Mouse (Mus musculus) mouse trophoblast stem cell (cell line): ENCODE results near the gene Ak3.

Experiments
- in situ Hi-C, 2 experiments: fragments of 300-500 bp; cut with MseI, MboI; formaldehyde crosslinking; loops; 2 replicates in 1 of 2; 3 replicates in 1 of 2; pipeline ENCODE4 v1.15.1; 2025

Ak3 gene

DNA sequence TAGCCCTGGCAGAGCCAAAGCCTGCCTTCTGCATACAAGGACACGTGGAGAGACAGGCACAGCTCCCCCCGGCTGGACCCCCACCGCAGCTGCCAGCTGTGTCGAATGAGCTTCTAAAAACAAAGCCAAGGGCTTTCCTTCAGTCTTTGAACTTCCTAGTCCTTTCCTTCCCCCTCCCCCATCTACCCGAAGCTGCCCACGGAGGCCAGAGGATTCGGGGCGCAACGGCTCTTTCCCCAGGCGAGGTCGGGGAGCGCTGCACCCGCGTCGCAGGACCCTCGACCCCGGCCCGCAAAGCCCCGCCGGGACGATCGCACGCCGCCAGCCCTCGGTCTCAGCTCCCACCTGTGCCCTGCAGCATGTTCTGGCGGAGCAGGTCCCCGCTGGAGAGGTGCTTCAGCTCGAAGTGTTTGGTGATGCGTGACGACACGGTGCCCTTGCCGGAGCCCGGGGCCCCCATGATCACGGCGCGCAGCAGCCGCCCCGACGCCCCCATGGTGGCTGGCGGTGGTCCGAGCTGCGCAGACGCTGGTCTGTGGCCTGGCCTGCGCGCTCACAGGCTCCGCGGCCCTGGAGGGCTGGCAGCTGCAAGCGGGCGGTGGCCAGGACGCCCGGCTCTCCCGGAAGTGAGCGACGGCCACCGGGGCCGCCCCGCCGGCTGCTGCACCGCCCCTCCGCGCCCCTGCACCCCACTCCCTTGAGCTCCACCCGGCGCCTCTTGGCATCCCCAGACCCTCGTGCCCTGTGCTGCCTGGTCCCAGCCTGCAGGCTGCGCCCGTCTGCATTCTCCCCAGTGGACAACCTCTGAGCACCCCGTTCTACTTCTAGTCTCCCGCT, at the start of gene Ak3:
Gene Ak3, minus strand, starts transcription at position 628 of the 837 bp plus-strand sequence.
- in situ Hi-C loops: no loop called here

DNA sequence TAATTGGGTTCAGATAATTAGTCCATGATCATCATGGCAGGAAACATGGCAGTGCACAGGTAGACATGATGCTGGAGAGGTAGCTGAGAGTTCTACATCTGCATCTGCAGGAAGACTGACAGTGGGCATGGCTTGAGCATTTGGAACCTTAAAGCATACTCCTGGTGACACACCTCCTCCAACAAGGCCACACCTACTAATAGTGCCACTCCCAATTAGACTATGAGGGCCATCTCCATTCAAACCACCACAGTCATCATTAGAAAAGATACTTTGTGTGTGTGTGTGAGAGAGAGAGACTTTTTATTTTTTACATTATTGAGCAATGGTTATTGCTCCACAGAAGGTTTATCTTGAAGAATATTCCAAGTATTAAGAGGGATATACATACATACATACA, 44.4 kb upstream of the Ak3 start:
- in situ Hi-C loops: no loop called here

DNA sequence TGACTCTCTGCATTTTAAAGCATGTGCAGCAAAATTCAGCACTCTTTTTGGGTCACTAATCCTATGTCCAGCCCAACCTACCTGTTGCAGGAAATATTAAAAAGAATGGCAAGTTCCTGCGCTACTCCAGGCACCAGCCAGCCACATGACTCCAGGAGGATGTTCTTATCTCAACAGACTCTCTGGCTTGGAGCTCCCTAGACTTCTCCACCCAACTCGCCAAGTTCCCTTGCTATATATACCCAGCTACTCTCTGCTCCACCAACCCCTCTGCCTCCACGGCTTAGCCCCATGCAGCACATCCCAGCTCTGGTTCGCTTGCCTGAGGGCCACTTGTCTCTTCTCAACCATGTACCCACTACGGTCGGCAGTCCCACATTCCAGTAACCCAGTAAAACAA, 40.9 kb upstream of the Ak3 start:
- in situ Hi-C loops: no loop called here

DNA sequence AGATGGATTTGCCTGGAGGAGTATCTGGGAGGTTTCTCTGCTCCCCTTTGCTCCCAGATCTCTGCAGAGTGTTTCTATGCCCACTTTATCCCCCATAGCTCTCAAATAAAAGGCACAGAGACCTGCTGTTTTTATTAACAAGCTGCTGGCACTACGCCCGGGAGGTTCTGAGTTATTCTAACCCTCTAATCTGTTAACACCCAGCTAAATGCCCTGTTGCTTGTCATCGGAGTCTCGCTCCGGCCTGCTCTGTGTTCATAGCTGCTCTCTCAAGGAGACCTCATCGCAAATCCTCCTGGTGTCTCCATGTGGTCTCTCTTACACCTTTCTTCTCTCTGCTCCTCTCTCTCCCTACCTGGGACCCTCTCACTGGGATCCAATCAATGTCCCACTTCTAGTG, 27.0 kb upstream of the Ak3 start:
- in situ Hi-C loops: no loop called here

DNA sequence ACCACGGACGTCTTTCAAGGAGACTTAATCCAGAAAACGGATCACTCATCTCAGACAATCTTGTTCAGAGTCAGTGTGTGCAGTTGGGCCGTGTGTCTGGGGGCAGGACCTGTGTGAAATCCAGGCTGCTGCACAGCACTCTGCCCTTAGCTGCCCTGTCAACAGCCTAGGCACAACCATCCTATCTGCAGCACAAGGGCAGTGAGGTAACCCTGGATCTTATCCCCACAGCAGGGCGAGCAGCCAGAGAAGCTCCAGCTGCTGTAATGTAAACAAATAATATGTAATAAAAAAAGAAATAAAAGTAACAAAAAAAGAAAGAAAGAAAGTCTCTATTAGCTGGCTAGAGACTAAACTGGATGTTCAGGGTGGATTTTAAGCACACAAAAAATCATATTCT, 21.4 kb upstream of the Ak3 start:
- in situ Hi-C loops: loop anchor here (10.0 kb wide), 2 partner anchors 186 to 286 kb away; partner anchors contain the start of gene Jak2 (in 1 of the 2)

DNA sequence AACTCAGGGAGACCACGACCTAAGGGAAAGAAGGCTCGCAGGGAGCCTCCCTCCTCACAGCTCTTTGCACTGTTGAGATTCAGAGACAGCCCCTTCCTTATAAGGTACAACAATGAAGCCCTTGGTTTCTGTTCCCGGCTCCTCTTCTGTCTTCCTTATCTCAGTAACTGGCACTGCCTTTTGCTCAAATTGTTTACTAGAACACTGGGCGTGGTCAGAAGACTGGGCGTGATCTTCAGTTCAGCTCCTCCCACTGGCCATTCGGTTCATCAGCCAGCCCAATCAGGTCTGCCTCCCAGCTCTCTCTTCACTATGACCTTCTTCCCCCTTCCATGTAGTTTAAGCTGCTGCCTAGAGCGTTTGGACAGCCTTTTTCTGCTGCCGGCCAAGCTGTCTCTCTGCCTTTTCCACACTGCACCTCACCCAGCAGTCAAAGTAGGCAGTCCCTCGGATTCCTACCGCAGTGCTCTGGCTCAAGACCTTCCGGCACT, 19.3 kb upstream of the Ak3 start:
- in situ Hi-C loops: loop anchor here (10.0 kb wide), 2 partner anchors 188 to 288 kb away; partner anchors contain the start of gene Jak2 (in 1 of the 2)

DNA sequence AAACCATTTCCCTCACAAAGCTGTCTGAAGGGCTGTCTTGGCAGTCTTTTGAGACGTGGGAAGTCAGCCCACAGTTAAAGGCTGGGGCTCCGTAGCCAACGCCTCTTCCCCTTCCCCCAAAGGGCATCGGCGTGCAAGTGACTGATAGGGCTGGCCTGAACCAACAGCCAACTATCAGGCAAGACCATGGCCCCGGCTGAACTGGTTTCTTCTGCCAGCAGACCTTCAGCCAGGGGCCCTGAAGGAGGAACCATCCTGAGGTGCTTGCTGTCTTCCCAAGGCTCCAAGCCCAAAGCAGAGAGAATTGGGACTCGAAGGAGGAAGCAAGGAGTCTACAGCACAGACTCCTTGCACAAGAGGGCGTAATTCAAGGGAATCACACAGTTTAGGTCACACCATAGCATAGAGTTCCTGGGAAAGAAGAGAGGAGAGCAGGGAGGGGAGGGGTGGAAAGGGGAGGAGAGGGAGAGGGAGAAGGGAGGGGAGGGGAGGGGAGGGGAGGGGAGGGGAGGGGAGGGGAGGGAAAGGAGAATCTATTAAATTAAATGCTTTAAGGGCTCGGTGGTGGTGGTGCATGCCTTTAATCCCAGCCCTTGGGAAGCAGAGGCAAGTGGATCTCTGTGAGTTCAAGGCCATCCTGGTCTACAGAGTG, 16.8 kb upstream of the Ak3 start:
- in situ Hi-C loops: loop anchor here (5.0 to 10.0 kb wide), 3 partner anchors 188 to 290 kb away; partner anchors contain the start of gene Jak2 (in 2 of the 2)

DNA sequence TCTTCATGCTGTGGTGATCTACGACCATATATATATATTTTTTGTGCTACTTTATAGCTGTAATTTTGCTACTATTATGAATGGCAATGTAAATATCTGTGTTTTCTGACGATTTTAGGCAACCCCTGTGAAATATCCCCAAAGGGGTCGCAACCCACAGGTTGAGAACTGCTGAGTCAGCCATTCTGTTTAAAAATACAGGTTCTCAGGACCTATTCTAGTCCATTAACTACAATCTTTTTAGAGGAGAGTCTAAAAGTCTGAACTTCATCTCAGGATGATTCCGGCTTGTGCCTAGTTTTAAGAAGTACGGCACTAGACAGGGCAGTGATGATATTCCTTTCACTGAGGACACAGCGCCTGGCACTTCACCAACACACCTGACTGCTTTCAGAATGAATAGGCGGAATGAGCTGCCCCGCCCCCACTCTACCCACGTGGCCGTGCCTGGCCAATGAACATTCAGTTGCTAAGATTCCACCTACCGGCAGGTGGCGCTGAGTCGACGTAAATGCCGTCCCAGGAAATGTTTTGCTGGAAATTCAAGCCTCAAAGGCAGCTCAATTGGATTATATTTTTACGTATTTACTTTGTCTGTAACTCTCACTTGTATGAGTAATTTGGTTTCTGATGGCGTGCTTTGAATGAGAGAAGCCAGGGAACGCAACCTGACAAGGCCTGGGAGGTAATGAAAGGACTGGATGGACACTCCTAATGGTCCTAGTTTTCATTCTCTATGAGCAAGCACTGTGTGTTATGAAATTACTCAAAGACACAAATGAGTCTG, 16.0 kb upstream of the Ak3 start:
- in situ Hi-C loops: loop anchor here (5.0 to 10.0 kb wide), 3 partner anchors 189 to 291 kb away; partner anchors contain the start of gene Jak2 (in 2 of the 2)

DNA sequence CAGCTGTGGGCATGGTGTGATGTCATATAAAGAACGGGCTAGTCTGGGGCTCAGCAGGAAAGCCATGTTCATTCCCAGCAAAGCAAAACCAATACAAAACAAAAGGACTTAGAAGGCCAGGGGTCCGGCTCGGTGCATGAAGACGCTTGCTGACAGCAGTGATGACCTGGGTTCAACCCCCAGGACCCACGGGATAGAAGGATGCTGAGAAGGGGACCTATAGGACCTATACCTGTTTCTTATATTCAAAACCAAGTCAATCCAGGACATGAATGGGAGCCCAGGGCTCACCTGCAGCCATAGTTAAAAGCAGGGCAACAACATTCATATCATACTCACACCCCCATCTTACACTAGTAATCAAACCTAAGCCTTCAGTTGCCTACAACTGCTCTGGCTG, 15.2 kb upstream of the Ak3 start:
- in situ Hi-C loops: loop anchor here (5.0 to 10.0 kb wide), 3 partner anchors 189 to 292 kb away; partner anchors contain the start of gene Jak2 (in 2 of the 2)

DNA sequence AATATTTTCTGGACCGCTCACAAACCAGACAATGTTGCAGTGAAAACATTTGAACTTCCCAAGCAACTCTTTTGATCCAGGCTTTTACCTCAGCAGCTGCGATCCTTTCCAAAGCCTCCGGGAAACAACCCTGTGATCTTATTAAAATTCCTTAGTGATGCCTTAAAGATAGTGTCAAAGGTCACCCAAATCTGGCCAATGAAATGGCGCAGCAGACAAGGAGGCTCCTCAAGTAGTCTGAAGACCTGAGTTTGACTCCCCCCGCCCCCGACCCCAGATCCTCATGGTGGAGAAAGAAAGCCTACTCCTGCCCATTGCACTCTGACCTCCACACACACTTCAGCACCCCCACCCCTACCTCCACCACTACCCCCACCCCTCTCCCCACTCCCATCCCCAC, 12.5 kb upstream of the Ak3 start:
- in situ Hi-C loops: loop anchor here (5.0 to 10.0 kb wide), 3 partner anchors 192 to 295 kb away; partner anchors contain the start of gene Jak2 (in 2 of the 2)

DNA sequence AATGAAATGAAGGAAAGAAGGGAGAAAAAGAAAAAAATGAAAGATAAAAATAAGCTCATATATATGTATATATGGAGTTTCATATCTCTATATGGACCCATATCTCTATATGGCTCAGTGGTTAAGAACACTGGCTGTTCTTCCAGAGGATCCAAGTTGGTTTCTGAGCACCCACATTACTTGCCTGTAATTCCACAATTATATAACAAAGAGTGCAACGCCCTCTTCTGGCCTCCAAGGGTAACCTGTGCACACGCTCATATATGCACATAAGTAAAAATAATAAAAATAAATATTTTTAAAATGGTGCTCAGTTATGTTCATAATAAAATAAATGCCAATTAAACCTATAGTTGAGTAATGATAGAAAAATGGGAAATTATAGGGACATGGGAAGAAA, 11.9 kb upstream of the Ak3 start:
- in situ Hi-C loops: loop anchor here (5.0 to 10.0 kb wide), 4 partner anchors 193 to 295 kb away; partner anchors contain the start of gene Jak2 (in 2 of the 2)

DNA sequence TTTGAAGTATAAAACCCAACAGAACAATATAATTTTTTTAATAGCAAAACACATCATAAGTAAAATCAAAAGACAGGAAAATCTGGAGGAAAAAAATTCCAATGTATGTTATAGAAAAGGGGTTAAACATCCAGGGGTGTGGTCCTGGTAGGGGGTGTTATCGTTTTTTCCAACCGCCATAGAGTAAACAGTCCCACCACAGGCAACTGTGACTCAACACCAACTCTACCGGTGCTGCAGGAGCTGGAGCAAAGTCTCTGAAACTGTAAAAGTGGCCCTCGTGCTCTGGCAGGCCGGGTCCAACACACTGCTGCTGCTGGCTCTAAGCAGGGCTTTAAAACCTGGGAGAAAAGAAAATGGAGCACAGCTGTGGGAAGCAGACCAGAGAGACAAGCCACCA, 11.0 kb upstream of the Ak3 start:
- in situ Hi-C loops: loop anchor here in 1 of 2 experiments (10.0 kb wide), 1 partner anchor 284 kb away; no protein-coding TSS in a partner anchor

DNA sequence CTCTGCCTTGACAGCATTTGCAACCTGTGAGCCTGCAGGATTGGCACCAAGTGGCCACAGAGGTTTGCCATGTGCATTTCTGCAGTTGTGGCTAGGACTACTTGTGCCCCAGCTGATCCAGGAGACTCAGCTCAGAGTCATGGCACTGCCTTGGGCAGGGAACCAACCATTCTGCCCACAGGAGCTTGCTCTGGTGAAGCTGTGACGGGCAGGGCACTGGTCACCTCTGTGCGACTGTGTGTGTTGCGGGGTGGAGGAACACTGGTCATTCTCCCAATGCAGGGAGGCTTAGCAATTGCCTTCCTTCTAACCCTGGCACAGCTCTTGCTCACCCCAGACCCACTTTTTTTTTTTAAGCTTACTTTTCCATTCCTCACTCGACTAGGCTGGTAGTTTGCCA, 7.7 kb upstream of the Ak3 start:
- in situ Hi-C loops: loop anchor here in 1 of 2 experiments (10.0 kb wide), 1 partner anchor 281 kb away; no protein-coding TSS in a partner anchor

DNA sequence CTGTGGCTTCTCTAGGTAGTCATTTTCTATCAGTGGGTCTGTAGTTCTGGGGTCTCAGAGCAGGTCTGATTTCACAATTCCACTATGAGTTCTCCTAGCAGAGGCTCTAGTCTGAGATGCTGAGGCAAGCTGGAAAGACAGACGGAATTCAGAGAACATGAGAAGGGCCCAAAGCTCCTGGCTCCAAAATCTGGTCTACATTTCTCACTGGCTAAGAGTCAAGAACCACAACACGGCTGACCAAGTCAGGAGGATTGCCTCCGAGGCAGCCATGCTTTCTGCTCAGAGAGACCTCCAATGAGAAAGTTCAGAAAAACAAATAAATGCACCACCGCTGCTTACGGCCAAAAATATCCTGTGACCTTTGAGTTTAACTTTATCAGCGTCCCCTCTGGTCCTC, 6.8 kb upstream of the Ak3 start:
- in situ Hi-C loops: loop anchor here in 1 of 2 experiments (10.0 kb wide), 1 partner anchor 280 kb away; no protein-coding TSS in a partner anchor

DNA sequence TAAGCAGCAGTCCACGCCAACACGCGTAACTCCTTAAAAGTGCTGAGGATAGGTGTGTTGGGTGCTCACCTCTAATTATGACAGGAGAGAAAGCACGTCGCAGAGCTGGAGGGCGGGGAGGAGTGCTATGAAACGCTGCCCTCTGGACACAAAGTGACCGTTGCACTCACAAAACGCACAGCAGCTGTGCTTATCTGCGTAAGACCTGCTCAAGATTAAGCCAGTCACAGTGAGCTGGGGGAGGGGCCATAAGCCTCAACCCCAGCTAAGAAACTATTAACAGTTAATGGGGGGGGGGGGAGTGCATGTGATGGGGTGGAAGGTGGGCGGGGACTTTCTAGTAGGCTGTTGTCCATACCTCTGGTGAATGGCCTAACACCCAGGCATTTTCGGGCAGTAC, 5.0 kb upstream of the Ak3 start:
- in situ Hi-C loops: loop anchor here in 1 of 2 experiments (10.0 kb wide), 1 partner anchor 278 kb away; no protein-coding TSS in a partner anchor

DNA sequence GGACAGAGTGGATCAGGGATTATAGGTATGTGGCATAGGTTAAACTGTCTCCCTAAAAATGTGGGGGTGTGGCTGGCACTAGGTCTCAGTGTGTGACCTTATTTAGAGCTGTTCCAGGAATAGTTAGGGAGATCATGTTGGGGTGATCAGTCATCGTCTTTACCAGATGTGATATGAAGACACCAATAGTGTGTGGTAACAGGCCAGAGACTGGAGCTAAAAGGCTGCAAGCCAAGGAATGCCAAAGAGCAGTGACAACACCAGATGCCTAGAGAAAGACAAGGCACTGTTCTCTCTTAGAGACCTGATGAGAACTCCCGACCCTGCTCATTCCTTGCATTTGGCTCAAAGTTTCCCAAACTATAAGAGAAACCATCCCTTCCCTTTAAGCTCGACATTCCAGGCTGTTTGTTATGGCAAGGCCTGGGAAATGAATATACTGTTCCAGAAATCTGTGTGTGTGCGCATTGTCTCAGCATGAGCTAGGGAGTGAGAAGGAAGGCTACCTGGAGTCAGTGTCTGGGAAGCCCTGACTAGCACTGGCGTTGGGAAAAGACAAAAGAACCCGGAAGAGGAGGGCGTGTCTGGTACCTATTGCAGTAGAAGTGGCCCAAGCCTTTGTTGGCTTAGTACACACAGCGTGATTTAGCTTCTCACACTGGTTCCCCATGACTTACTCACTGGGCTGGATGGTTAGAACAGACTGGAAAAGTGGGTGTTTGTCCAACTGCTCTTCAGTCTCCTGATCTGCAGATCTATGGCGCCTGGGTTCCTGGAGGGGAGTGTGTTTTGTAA, 2.6 kb upstream of the Ak3 start:
- in situ Hi-C loops: loop anchor here in 1 of 2 experiments (10.0 kb wide), 1 partner anchor 276 kb away; no protein-coding TSS in a partner anchor

DNA sequence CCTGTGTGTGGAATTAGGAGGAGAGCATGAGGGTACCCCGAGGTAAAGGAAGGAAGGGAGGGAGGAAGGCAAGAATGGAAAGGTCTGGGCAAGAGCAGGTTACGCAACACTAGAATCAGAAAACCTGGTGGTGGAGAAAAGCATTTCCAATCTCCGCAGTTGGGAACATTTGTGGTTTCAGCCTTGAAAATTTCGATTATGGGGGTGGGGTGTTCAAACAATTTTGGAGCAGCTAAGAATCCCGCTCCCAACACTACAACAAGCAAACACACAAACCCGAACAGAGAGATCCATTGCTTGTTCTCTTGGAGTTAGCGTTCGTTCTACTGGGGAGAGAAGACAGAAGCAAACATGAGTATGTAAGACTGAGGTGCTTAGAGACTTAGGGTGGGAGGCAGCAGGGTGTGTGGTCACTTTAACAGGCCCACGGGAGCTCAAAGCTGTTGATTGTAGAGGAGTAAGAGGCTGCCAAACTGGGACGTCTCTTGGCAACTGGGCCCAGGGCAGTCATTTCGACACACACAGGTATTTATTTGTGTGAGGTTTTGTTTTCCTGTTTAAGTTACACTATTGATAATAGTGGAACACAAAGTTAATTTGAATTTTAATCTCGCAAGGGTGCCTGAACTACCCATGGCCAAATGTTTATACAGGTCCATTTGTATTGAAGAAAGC, 1.8 kb upstream of the Ak3 start:
- in situ Hi-C loops: loop anchor here in 1 of 2 experiments (10.0 kb wide), 1 partner anchor 275 kb away; no protein-coding TSS in a partner anchor

DNA sequence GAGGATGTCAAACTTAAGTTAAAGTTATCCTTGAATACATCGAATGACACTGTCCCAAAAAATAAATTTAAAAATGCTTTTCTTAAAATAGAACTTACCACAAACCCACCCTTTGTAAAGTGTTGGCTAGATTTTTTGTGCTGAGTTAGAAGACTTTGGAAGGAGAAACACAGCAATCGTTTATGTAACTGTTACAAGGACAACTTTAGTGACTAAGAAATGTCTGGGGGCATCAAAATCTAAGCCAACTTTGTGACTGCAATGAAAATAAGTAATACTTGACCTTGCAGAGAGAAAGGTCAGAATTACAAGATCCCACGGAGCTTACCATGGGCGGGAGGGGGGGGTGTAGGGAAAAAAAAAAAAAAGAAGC, 814 bp downstream of the Ak3 start:
- in situ Hi-C loops: no loop called here

DNA sequence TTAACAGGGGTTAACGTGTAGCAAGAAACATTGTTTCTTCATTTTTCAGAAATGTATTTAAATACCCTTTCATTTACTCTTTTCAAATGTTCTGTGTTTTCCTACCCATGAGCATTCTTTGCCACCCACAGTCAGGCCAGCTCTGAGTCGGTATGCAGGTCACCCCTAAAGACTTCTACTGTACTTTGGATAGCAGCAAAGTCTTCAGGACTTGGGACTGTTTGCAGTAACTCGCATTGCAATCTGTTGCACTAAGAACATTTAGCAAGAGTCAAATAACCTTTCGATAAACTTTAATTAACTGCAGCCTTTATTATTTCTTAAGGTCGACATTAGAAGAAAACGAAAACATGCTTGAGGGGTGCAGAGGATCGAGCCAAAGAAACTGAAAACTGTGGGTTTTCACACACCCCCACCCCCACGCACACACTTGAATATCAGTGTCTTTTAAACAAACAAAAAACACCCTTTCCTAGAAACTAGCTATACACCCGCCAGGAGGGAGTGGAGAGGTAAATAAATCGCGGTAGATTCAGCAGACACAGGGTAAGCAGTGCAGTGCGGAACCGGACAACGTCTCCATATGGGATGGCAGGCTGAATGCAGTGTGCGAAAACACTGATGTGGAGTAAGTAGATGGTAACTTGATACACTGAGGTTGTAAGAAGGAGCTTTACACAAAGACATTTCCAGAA, 1.7 kb downstream of the Ak3 start:
- in situ Hi-C loops: no loop called here
